Mouse (Mus musculus): ENCODE data around the gene Cxadr. TPM values are rescaled to one million over a fixed set of nuclear protein-coding genes. Genes with fewer than 3 reads are reported as not detected.

Gene Cxadr
- 39.5 TPM for polyA plus RNA-seq (2014; fragmentation: Illumina TruSeq; extraction: RNeasy Lipid Tissue Mini Kit (QIAGEN cat#74804))

GRCm38 (mm10) chr16:78301183-78301830 lies at the start of gene Cxadr:
Gene Cxadr, plus strand, starts transcription at chr16:78301489.

GRCm38 (mm10) chr16:78376745-78377570 lies 75.7 kb downstream of the Cxadr start, which contains the start of gene Btg3:
Gene Btg3, minus strand, starts transcription at chr16:78377192.

Other genes starting within 250 kb of the Cxadr start
- 75.2 TPM for gene Btg3, start 75.7 kb downstream of the Cxadr start, polyA plus RNA-seq (2014; fragmentation: Illumina TruSeq; extraction: RNeasy Lipid Tissue Mini Kit (QIAGEN cat#74804))